Mouse (Mus musculus) neural tube, embryonic 15.5 days (tissue): ENCODE data around the gene Crybg1. TPM values are rescaled to one million over a fixed set of nuclear protein-coding genes. Genes with fewer than 3 reads are reported as not detected.

Source experiments
- ATAC-seq: fragments of 200-750 bp; cut with Nextera tagmentation; 2 replicates; pipeline ENCODE4 v1.8.0; 2017; ENCODE audit warnings: mild to moderate bottlenecking, moderate TSS enrichment, moderate library complexity; ENCODE audit not compliant: low FRiP score
- H3K27ac ChIP-seq: fragments of 300-500 bp; sonication (generic); replicated peaks from 2 replicates; pipeline ENCODE4 v1.5.1; 2015; ENCODE audit warnings: mild to moderate bottlenecking, inconsistent platforms
- H3K27me3 ChIP-seq: fragments of 300-500 bp; sonication (generic); replicated peaks from 2 replicates; pipeline ENCODE4 v1.6.1; 2015; ENCODE audit warnings: inconsistent platforms
- H3K36me3 ChIP-seq: fragments of 300-500 bp; sonication (generic); 2 replicates; pipeline ENCODE4 v1.6.1; 2015; ENCODE audit warnings: inconsistent platforms
- H3K4me1 ChIP-seq: fragments of 300-500 bp; sonication (generic); 2 replicates; pipeline ENCODE4 v1.6.1; 2015; ENCODE audit warnings: inconsistent platforms
- H3K4me2 ChIP-seq: fragments of 300-500 bp; sonication (generic); 2 replicates; pipeline ENCODE4 v1.6.1; 2015; ENCODE audit warnings: inconsistent platforms, mild to moderate bottlenecking, moderate library complexity
- H3K4me3 ChIP-seq: fragments of 300-500 bp; sonication (generic); replicated peaks from 2 replicates; pipeline ENCODE4 v1.5.1; 2015; ENCODE audit warnings: mild to moderate bottlenecking, inconsistent platforms
- H3K9ac ChIP-seq: fragments of 300-500 bp; sonication (generic); replicated peaks from 2 replicates; pipeline ENCODE4 v1.6.1; 2015; ENCODE audit warnings: mild to moderate bottlenecking, inconsistent platforms
- H3K9me3 ChIP-seq: fragments of 300-500 bp; sonication (generic); replicated peaks from 2 replicates; pipeline ENCODE4 v1.6.1; 2016; ENCODE audit warnings: inconsistent platforms
- WGBS: fragments of 180-500 bp; shearing (Covaris S2); methylation state at CpG from one replicate; pipeline ENCODE4 v1.1.7; 2015; ENCODE audit warnings: mixed read lengths; 5-methylcytosine and 5-hydroxymethylcytosine counted together
- polyA plus RNA-seq: library from polyadenylated mRNA; unstranded; fragments of >200 nt; fragmentation: Nextera tagmentation; extraction: Ambion mirVana; gene quantifications from 2 replicates; pipeline ENCODE4 v1.2.1, GENCODE M21; 2015

Gene Crybg1
- polyA plus RNA-seq, 1 experiment from 2014 or later = 0.12 TPM

DNA sequence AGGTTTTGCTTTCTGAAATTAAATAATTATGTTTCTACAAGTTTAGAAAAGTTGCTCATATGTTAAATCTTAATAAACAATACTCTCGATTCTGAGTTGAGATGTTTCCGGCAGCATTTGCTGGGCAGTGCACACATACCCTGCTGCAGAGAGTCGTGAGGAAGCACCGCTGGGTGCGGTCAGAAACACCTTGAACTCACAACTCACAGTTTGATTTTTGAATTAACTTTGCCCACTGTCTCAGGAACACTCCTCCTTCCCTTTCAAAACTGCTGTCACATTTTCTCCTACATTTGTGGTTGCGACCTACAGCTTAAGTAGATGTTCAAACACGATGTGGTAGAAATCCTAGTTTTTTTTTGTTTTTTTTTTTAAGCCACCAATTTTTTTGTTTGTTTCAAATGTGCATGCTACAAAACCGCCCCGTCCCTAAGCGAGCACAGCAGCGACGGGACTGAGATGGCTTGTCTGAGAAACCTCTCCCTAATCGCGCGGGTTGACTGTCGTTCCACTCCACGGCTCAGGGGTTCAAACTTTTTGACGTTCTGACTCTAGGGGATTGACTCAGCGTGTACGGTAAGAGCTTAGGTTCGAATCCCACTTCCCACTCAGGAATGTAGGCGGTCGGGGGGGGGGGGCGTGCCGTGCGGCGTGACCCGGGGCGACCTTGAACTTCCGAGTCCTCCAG lies 247.6 kb downstream of the Crybg1 start:
- Histone ChIP-seq H3K4me2 (peak overlapping the region; percentile 83), H3K36me3 (no peaks in the 10 kb centered on the region), H3K4me1 (peaks cover 19% of the 10 kb centered on the region), H3K9ac (peak overlapping the region; percentile 74), H3K27ac (peak overlapping the region; percentile 85), H3K27me3 (no peaks in the 10 kb centered on the region), H3K4me3 (peak overlapping the region; percentile 83), H3K9me3 (no peaks in the 10 kb centered on the region)
- peak; percentile 76 for ATAC-seq
- 10% methylated on average over 30 of the region's 30 CpGs for WGBS

Other genes starting within 250 kb of the Crybg1 start
- gene Qrsl1, start 247.1 kb downstream of the Crybg1 start, polyA plus RNA-seq = 22.2 and 23.6 TPM in 2 replicates
- 14.4 and 16.4 TPM in 2 replicates for gene Rtn4ip1, start 247.0 kb downstream of the Crybg1 start, polyA plus RNA-seq
- gene Atg5, start 119.5 kb upstream of the Crybg1 start, polyA plus RNA-seq = 46.6 and 47.3 TPM in 2 replicates